Mouse (Mus musculus) right cerebral cortex, adult 18-20 months (tissue): ENCODE data around the gene Gm20388.
"Not testable (repeated sequence)": the region's sequence is repeated elsewhere in the genome, so short reads cannot be mapped to it uniquely, and the experiment has no call there.

Experiments
- DNase-seq: peaks from one replicate; pipeline ENCODE4 v3.0.0; 2022; ENCODE audit warnings: mixed read lengths

Gm20388 gene

GRCm38 (mm10) chr8:121313458-121313857 is 1402.8 kb downstream of the Gm20388 start:
- DNase-seq: no peak

DNA sequence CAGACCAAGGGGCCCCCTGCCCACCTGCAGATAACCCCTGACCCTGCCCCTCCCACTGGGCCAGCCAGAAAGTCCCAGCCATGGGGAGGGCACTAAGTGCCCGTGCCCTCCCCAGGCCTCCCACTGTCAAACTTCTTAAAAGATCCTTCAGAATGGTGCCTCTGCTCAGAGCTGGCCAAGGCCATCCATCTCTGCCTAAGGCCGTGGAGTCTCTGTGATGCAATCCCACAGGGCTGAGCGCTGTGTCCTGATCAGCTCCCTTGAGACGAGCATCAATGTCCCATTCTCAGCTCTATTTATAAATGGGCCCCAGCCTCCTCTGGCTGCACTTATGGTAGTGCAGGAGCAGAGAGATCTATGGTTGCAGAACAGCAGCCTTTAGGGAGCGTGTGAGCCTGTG is 1403.4 kb downstream of the Gm20388 start:
- no peak for DNase-seq

GRCm38 (mm10) chr8:121315569-121315968 is 1404.9 kb downstream of the Gm20388 start:
- no peak for DNase-seq

DNA sequence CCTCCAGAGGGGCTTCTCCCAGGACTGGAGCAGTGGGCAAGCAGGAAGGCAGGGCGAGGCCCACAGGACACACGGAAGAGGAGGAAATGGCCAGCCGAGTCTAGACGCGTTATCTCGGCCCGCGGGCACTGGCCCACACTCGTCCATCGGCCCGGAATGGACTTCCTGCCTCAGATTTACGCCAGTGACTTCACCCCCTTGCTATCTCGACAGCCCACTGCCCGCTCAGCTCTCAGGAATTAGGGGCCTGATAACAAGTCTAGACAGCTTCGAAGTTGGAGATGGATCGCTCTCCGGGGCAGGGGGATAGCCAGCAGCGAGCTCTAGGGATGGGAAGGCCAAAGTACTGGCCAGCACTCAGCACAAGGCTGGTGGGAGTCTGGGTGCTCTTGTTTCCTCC is 1405.4 kb downstream of the Gm20388 start:
- DNase-seq: no peak

DNA sequence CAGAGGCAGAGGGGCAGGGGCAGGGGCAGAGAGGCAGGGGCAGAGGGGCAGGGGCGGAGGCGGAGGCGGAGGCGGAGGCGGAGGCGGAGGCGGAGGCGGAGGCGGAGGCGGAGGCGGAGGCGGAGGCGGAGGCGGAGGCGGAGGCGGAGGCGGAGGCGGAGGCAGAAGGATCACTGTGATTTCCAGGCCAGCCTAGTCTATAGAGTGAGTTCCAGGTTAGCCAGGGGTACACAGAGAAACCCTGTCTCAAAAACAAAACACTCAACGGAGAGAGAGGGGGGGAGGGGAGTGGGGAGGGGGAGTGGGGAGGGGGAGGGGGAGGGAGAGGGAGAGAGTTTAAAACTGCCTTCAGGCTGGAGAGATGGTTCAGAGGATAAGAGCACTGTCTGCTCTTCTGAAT is 1408.1 kb downstream of the Gm20388 start:
- not testable (repeated sequence) for DNase-seq

DNA sequence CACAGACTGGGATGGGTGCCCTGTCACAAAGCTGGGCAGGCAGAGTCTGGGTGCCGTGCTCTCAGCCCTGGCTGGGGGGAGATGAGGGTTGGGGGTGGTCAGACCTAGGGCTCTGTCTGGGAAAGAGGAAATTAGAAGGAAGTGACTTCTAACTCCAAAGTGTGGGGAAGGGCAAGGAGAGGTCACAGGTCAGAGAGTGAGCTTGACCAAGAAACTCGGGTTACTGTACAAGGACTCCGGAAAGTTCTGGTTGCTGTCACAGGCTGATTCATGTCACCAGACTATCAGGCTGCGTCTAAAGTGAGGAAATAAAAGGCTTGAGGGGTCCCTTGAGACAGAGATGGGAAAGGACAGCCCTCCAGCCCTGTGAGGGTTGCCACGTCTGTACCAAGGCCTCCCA is 1408.8 kb downstream of the Gm20388 start:
- DNase-seq: no peak

DNA sequence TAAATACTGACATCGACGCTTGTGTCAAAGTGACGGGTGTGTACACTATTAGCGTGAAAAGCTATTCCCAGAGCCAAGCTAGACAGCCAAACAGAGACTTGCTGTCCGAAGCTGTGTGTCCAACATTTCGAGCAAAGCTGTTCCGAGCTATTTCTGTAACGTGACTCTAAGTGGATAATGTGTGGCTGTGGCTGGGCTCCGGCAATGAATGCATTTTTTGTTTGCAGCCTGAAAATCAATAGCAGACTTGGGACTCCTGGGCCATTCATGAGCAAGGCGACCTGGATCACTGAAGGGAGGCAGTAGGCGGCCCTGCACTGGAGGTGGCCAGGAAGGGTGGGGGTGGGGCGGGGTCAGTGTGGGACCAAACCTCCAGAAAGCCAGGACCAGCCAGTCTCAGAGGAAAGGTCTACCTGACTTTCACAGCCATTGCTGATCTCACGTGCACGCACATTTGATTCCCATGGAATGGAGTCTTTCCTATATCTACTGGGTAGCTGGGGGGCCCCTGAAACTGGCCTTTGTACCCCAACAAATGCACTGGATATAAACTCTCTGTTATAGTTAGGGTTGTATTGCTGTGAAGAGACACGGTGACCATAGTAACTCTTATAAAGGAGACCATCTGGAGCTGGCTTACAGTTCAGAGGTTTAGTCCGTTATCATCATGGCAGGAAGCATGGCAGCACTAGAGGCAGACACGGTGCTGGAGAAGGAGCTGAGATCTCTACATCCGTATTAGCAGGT is 1415.7 kb downstream of the Gm20388 start:
- DNase-seq: no peak

- no peak for DNase-seq
Measured at GRCm38 (mm10) chr8:121332436-121332835, 1421.8 kb downstream of the Gm20388 start.

GRCm38 (mm10) chr8:121334495-121335424 is 1424.1 kb downstream of the Gm20388 start:
- DNase-seq: no peak

GRCm38 (mm10) chr8:121335684-121336083 is 1425.0 kb downstream of the Gm20388 start:
- no peak for DNase-seq

DNA sequence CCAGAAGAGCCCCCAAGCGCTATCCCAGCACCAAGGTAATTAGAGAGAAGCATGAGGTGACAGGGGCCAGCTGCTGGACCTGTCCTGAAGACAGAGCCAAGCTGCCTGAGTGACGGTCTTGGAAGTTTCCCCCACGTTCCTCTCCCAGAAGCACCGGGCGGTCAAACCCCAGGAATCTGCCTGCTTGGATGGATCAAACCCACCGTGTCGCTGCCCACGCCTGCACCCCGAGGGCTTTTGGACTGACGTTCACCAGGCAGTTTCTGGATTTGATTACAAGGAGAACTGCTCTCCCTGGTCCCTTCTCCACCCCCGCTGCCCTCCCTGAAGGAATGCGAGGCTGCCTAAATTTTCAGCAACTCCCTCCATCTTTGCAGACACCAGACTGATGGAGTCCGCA is 1432.3 kb downstream of the Gm20388 start:
- DNase-seq: no peak

GRCm38 (mm10) chr8:121344486-121344885 is 1433.8 kb downstream of the Gm20388 start:
- no peak for DNase-seq

DNA sequence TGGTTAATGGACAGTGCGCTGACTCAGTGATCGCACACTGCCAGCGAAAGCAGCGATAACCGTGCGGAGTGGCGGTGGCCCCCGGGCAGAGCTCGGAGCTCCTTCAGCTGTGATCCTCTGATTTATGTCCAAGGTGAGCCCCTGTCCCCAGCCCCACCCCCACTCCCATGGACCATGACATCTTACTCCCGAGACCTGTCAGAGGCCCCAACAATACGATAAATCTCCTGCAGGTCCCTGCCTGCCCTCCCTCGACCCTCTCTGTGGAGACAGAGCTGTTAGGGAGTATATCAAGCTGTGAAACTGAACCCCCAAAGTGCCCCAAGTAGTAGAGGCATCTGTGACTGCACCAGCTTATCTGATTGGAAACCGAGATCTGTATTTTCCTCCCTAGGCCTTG is 1435.5 kb downstream of the Gm20388 start:
- no peak for DNase-seq

- no peak for DNase-seq
Measured at GRCm38 (mm10) chr8:121346862-121347261, 1436.2 kb downstream of the Gm20388 start.

GRCm38 (mm10) chr8:121348998-121349397 is 1438.4 kb downstream of the Gm20388 start:
- DNase-seq: no peak

GRCm38 (mm10) chr8:121350803-121351202 is 1440.2 kb downstream of the Gm20388 start:
- no peak for DNase-seq

DNA sequence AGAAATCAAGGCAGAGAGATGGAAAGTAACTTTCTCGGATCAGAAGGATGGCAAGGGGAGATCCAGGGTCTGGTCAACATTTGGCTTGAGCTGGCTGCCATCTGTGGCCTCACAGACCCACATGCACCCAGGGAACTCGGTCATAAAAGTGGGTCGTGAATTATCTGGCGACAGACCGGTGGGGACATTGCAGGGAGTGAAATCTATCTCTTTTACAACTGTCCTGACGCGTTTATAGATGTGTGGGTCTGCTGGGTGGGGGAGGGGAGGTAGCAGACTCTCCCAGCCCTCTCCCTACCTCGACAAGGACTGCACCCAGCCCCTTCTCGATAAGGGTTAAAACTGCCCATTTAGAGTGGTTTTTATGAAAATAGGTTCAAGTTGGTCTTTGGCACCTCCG is 1444.2 kb downstream of the Gm20388 start:
- DNase-seq: no peak

DNA sequence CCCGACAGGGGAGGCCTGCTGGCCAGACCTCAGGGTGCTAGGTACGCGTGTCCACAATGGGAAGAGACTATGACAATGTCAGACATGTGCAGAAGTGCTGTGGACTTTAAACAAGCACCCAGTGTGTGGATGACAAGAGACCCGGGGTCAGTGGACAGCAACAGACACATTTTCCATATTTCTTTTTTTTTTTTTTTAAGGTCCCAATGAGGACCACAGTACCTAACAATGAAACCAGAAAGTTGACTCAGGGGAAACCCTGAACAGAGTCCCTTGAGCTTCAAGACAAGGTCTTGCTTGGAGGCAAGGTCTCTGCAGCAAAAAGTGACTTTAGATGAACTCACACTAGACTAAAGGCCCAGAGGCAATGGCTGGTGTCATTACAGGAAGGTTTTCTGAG is 1446.8 kb downstream of the Gm20388 start:
- DNase-seq: no peak

DNA sequence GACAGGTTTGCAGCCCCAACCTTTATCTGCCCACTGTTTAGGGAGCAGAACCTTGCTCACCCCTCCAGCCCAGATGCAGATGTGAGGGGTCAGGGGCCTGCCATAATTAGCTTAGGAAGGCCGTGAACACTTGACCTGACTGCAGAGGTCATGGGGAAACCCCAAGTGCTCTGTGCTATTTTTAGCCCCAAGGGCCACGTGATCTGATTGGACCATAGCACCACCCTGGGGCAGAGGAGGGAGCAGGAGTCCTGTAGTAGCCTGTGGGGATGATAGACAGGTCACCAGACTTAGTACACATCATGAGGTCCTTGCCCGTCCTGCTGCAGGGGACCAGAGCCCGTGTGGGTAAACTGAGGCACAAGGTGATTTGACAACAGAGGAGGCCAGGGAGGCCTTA is 1448.0 kb downstream of the Gm20388 start:
- no peak for DNase-seq

DNA sequence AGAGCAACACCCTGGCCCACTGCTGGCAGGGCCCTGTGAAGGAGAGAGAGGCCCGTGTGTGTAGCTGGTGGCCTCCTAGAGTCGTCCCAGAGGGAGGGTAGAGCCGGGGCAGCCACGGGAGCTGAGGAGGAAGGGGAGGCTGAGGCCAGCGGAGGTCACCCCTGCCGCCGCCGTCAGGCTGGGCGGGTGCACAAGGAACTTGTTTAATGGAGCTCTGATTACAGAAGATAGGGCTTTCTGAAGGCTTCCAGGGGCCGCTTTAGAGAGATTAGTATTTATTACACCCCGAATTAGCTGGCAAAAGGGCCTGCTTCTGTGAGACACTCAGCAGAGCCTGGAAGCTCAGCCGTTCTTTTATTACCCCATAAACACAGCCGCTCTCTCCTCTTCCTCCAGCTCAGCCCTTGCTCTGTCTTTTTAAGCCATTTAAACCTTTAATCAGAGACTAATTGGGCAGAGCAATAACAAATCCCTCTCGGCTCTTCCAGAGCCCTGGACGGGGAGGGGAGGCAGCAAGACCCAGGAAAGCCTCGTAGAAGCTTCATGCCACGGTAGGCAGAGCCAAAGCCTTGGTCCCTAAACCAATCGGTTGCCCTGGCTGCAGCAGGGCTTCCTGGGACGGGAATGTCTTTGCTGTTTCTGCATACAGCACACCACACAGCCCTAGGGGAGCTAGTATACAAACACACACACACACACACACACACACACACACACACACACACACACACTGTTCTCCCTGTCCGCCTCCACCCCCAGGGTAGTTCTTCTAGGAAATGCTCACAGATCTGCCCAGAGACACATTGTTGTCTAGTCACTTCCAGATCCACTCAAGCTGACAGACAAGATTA is 1448.7 kb downstream of the Gm20388 start:
- DNase-seq: no peak

DNA sequence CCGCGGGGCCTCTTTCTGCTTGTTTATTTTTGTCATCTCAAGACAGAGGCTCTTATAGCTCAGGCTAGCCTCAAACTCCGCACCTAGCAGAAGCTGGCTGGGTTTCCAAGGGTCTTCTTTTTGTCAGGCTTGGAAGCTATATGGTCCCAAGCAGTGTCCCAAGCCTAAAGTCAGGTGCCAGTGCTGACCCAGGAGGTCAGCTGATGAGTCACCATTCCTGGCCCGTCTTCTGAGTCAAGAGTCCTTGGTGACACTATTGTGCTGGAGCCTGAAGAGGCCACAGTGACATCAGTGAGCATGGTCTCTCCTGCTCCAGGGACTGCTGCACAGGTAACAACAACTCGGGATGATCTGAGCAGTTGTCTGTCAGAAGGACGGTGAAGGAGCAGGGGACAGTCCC is 1449.4 kb downstream of the Gm20388 start:
- DNase-seq: no peak

DNA sequence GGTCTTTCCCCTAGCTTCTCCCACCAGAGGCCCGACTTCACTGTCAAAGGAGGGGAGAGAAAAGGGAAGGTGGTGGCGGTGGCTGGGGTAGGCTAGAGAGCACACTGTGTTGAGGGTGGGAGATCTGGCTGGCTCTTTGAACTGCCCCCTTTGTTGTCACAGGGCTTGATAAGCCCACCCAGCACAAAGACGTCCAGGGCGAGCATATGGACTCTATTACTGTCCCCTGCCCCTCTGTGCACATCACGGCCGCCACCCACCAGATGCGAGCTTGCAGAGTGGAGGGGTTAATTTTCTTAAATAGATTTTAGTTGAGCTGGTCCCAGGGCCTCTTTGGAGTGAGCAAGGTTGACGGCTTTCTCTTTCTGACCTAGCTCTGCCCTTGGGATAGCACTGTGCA is 1450.5 kb downstream of the Gm20388 start:
- no peak for DNase-seq

GRCm38 (mm10) chr8:121364646-121365045 is 1454.0 kb downstream of the Gm20388 start:
- DNase-seq: no peak
